Mouse (Mus musculus) spleen, postnatal 0 days (tissue): ENCODE measurements around the gene Dennd2a. TPM values are rescaled to one million over a fixed set of nuclear protein-coding genes. Genes with fewer than 3 reads are reported as not detected.

Source experiments
- polyA plus RNA-seq: library from polyadenylated mRNA; unstranded; fragments of >200 nt; fragmentation: Nextera tagmentation; extraction: Ambion mirVana; gene quantifications from 2 replicates; pipeline ENCODE4 v1.2.1, GENCODE M21; 2015

Dennd2a gene
- 4.8 and 7.3 TPM in 2 replicates for polyA plus RNA-seq

GRCm38 (mm10) chr6:39557723-39558261, at the start of gene Dennd2a:
Dennd2a (minus strand) TSS chr6:39557867.

GRCm38 (mm10) chr6:39592401-39593214, 34.9 kb upstream of the Dennd2a start, which contains the start of gene Ndufb2:
Ndufb2 (plus strand) TSS chr6:39592574.

GRCm38 (mm10) chr6:39585517-39585916, 27.9 kb upstream of the Dennd2a start, which contains the start of gene Gm42420:
Gm42420 (plus strand) TSS chr6:39585753.

GRCm38 (mm10) chr6:39573791-39574554, 16.3 kb upstream of the Dennd2a start, which contains the start of gene Adck2:
Adck2 (plus strand) TSS chr6:39573873.

GRCm38 (mm10) chr6:39419851-39420721, 137.6 kb downstream of the Dennd2a start, which contains the start of gene Mkrn1:
Mkrn1 (minus strand) TSS chr6:39420462.

Other genes with a start within 250 kb of the Dennd2a start
- 10.1 and 10.3 TPM in 2 replicates for gene Slc37a3, start 180.2 kb downstream of the Dennd2a start, polyA plus RNA-seq
- gene Rab19, start 176.7 kb downstream of the Dennd2a start, polyA plus RNA-seq, result 2.4 and 3.3 TPM in 2 replicates
- gene Mkrn1, start 137.4 kb downstream of the Dennd2a start, polyA plus RNA-seq, result 327 and 343 TPM in 2 replicates
- gene Adck2, start 16.0 kb upstream of the Dennd2a start, polyA plus RNA-seq, result 13.8 and 15.7 TPM in 2 replicates
- gene Gm42420, start 27.9 kb upstream of the Dennd2a start, polyA plus RNA-seq, result 2.9 and 3.8 TPM in 2 replicates
- gene Ndufb2, start 34.7 kb upstream of the Dennd2a start, polyA plus RNA-seq, result 224 and 240 TPM in 2 replicates
- 6.7 and 6.8 TPM in 2 replicates for gene Braf, start 167.6 kb upstream of the Dennd2a start, polyA plus RNA-seq